Mouse (Mus musculus) v-Abl transformed pro-B cells (cell line): Measurements from ENCODE around the gene Cobl.

Experiments used
- in situ Hi-C, 2 experiments: fragments of 400-800 bp; cut with MboI; formaldehyde crosslinking; loops; one replicate each; pipeline ENCODE4 v1.15.1; 2025; ENCODE audit not compliant: unreplicated experiment in 2 of 2

Gene Cobl

GRCm38 (mm10) chr11:12445222-12445621 lies 19.5 kb downstream of the Cobl start:
- in situ Hi-C loops = no loop called here

- in situ Hi-C loops = no loop called here
Measured at GRCm38 (mm10) chr11:12444215-12444614, 20.5 kb downstream of the Cobl start.

- in situ Hi-C loops = no loop called here
Measured at GRCm38 (mm10) chr11:12443614-12444013, 21.1 kb downstream of the Cobl start.

GRCm38 (mm10) chr11:12443185-12443584 lies 21.6 kb downstream of the Cobl start:
- in situ Hi-C loops = no loop called here

- in situ Hi-C loops = no loop called here
Measured at GRCm38 (mm10) chr11:12442283-12442682, 22.5 kb downstream of the Cobl start.

GRCm38 (mm10) chr11:12435905-12436304 lies 28.9 kb downstream of the Cobl start:
- in situ Hi-C loops = no loop called here

- in situ Hi-C loops = no loop called here
Measured at GRCm38 (mm10) chr11:12435018-12435417, 29.7 kb downstream of the Cobl start.

- in situ Hi-C loops = no loop called here
Measured at GRCm38 (mm10) chr11:12434597-12434996, 30.2 kb downstream of the Cobl start.

- in situ Hi-C loops = no loop called here
Measured at GRCm38 (mm10) chr11:12431911-12432310, 32.8 kb downstream of the Cobl start.

GRCm38 (mm10) chr11:12430231-12431041 lies 34.3 kb downstream of the Cobl start:
- in situ Hi-C loops = no loop called here

- in situ Hi-C loops = no loop called here
Measured at GRCm38 (mm10) chr11:12426746-12427145, 38.0 kb downstream of the Cobl start.

GRCm38 (mm10) chr11:12424205-12424604 lies 40.6 kb downstream of the Cobl start:
- in situ Hi-C loops = no loop called here

GRCm38 (mm10) chr11:12421183-12421582 lies 43.6 kb downstream of the Cobl start:
- in situ Hi-C loops = no loop called here

- in situ Hi-C loops = no loop called here
Measured at GRCm38 (mm10) chr11:12420146-12420545, 44.6 kb downstream of the Cobl start.

- in situ Hi-C loops = no loop called here
Measured at GRCm38 (mm10) chr11:12416899-12417298, 47.9 kb downstream of the Cobl start.

- in situ Hi-C loops = no loop called here
Measured at GRCm38 (mm10) chr11:12415329-12415728, 49.4 kb downstream of the Cobl start.

- in situ Hi-C loops = no loop called here
Measured at GRCm38 (mm10) chr11:12411950-12412349, 52.8 kb downstream of the Cobl start.

- in situ Hi-C loops = no loop called here
Measured at GRCm38 (mm10) chr11:12411075-12411807, 53.5 kb downstream of the Cobl start.

GRCm38 (mm10) chr11:12409463-12409862 lies 55.3 kb downstream of the Cobl start:
- in situ Hi-C loops = no loop called here

GRCm38 (mm10) chr11:12407834-12408233 lies 56.9 kb downstream of the Cobl start:
- in situ Hi-C loops = no loop called here

GRCm38 (mm10) chr11:12399903-12400302 lies 64.9 kb downstream of the Cobl start:
- in situ Hi-C loops = no loop called here

GRCm38 (mm10) chr11:12396196-12396595 lies 68.6 kb downstream of the Cobl start:
- in situ Hi-C loops = no loop called here
